Mouse (Mus musculus) kidney, adult 9 months (tissue): ENCODE results near the gene Pdk1.

Experiments used
- DNase-seq: peaks from one replicate; pipeline ENCODE4 v3.0.0; 2022

The Pdk1 gene

DNA sequence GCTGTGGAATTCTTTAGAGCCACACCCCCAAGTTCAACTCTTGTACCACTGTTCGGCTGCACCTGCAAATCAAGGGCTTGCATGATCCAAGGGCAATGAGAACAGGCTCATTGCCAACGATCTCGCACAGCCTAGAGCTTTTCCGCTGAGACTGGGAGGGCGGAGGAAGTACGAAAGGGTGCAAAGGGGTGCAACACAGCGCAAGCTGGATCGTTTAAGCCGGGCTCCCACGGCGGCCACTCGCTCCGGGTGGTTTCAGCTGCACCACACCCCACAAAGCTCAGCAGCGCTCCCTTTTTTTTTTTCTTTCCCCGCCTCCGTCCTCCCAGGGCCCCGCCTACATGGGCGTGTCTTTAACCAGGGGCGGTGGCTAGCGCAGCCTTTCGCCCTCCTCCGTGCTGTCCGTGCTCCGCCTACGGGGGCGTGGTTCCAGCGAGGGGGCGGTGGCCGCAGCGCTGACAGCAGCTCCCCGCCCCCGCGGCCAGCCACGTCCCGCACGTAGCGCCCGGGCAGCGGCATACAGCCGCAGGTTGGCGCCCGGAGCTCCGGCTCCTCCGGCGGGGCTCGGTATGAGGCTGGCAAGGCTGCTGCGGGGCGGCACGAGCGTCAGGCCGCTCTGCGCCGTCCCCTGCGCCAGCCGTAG is at the start of gene Pdk1:
Pdk1 (plus strand) TSS at position 424 of the 643 bp plus-strand sequence.
- DNase-seq = peak; percentile 99

DNA sequence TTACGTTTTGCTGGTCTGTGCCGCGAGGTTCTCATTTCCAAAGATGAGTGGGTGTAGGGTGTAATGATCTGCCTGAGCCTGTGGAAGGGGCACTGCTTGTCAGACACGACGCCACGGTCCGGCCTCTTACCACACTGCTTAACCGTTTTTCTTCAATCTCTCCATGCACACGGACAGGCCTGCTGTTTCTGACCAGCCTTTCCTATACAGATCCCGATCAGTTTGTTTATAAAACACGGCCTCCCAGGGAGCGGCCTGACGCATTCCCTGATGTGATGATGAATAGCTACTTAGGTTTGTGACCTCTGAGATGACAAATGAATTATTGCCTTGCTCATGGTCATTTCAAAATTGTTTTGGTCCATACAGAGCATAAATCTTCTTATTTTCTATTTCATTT is 48.9 kb upstream of the Pdk1 start:
- DNase-seq = no peak

DNA sequence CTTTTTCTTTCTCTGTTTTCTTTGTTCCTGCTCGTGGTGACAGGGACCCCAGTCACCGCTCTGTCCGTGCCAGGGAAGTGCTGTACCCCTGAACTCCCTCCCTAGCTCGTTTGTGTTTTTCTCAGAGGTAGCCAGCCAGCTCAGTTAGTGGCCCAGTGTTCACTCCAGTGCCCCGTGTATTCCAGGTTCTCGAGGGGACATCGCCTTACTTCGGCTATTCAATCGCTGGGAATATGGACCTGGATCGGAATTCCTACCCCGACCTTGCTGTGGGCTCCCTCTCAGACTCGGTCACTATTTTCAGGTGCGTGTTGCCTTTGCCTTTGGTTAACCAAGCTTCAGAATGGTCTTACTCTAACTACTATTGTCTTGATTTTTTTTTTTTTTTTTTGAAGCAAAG is 45.3 kb upstream of the Pdk1 start:
- DNase-seq = no peak

DNA sequence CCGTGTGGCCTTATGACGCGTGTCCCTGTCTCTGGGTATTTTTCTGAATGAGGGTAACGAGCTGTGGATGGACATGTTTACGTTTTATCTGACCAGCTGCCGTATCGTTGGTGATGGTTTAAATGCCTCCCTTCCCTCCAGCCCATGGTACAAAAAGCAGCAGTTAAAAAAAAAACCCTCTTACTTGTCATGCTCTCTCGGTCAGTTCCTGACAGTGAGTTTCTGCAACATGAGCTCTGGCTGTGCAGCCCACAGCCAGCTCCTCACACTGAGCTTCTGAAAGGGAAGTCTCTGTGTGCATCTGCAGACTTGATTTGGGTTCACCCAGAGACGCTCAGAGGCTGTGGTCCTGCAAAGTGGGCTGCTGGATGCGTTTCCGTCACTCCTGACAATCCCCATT is 44.1 kb upstream of the Pdk1 start:
- no peak for DNase-seq

DNA sequence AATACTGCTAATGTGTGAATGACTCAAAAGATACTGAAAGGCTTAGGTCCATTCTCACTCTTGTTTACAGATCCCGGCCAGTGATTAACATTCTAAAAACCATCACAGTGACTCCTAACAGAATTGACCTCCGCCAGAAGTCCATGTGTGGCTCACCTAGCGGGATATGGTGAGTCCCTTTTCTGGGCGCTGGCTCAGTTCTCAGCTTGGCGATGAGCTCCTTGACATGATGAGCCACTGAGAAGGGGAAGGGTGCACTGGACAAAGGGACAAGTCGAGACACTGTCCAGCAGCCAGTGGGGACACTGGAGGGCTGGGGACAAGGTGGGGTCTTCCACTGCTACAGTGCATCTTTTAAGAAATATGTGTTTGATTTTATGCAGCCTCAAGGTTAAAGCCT is 39.4 kb upstream of the Pdk1 start:
- DNase-seq = no peak

DNA sequence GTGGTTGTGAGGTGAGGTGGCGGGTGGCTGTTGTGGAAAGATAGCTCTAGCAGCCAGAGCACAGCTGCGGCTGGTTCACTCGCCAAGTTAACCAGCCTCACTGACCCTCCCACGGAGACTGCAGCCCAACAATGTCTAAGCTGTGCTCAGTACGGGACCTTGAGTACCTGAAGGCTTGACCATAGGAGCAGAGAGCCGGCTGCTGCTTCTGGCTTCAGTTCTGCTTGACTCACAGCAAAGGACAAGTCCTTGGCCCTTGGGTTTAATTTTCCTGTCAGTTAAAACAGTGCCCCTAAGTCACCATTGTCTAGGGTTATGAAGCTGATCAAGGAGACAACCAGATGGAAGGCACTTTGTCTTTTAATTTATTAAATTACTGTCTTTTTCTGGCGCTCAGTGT is 38.7 kb upstream of the Pdk1 start:
- no peak for DNase-seq

DNA sequence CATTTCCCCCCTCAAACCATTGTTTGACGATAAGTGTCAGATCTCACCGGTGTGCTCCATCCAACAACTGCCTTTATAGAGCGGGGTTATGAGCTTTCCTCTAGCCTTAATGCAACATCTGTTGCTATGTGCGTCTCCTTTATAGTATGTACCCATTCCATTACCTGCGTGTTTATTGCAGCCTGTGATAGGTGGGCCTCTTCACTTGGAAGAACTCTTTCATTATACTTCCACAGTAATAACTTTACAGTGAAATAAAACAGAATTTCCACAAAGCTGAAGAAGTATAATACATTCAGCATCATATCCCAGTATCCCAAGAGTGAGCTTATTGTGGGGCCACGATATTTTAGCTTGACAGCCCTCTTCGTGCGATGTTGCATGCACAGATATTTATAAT is 37.5 kb upstream of the Pdk1 start:
- DNase-seq = no peak

DNA sequence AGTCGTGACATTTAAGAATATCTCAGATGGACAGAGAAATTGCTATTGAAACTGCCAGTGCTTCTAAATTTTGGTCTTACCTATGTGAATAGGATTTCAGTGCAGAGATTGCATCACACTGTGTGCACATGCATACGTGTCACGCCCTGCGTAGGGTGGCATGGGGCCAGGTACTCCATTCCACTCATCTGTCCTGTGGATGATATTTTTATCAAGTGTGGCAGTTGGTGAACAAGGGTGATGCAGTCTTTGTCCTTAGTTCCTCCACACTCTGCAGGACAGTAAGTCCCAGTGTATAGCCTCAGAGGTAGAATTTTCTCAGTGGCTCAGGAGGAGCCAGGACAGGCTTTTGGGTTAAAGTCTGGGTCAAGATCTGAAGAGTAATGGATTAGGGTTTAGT is 36.8 kb upstream of the Pdk1 start:
- no peak for DNase-seq

DNA sequence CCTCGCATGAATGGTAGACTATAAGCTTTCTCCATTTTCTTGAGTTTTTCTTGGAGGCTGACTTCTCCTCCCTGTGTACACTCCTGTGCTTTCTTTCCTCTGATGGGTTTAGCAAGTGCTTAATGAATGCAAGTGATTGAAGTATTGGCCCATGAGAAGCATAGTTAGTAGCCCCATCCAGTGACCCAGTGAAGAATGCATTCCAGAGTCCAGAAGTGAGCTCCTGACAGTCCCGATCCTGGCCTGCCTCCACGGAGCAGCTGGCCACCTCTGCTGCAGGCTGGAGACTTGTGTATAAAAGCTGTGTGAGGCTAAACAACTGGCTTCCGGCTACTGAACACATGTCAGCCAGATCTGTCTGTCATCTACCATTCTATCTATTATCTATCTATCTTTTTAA is 35.8 kb upstream of the Pdk1 start:
- DNase-seq = peak; percentile 51

DNA sequence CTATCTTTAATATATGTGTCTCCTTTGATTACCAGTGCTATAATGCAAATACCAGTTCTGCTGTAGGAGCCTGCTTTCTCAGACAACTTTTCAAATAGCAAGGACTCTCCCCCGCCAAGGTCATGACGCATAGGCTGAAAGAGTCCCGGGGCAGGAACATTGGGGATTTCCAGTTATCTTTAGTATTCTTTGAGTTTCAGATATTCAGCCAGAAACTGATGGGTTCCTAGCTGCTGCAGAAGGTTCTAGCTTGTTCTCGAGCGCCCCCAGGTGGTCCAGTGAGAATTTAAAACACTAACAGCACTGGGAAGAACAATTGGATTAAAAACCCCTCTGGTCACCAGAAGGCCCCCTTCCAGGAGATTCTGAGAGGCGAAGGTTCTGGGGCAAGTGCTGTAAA is 35.2 kb upstream of the Pdk1 start:
- DNase-seq = peak; percentile 54

DNA sequence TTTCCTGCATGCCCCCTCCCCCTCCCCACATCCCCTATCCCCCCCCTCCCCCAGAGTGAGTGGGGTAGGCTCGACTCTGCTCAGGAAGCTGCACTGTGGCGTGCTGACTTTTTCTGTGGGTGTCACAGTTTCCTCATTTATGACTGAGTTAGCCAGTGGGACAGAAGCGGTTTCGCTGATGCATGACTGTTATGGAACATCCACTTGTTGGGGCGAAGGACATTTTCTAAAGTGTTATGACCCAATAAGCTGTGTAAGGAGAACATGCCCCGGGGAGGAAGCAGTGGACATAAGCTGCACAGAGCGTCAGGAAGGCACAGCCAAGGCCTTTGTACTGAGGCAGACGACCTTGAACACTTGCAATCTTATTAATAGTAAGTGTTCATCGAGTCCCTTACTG is 29.7 kb upstream of the Pdk1 start:
- no peak for DNase-seq

DNA sequence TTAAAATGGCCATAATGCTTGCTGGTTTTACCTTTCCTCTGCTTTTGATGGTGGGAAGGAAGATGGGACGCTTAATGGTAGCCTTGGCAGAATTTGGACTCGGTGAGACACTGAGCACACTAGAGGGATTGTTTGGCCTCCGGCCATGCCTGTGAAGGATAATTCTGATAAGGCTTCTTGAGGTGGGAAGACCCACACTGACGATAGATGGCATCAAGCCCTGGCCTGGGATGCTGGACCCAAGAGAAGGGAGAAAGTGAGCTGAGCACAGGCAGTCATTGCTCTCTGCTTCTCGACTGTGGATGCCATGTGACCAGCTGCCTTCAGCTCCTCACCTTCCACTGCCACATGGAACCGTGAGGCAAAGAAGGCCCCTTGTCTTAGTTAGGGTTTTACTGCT is 28.1 kb upstream of the Pdk1 start:
- DNase-seq = no peak

DNA sequence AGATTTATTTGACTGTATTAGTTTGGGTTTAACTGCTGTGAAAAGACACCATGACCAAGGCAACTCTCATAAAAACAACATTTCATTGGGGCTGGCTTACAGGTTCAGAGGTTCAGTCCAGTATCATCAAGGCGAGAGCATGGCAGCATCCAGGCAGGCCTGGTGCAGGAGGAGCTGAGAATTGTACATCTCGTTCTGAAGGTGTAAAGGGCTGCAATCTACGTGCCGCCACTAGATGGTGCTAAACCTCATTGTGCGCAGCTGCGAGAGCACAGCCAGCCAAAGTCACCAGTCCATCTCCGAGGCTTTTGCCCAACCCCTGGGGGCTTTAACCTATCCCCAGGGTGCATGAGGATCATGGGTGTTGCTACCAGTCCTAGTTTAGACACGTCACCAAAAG is 20.9 kb upstream of the Pdk1 start:
- peak; percentile 71 for DNase-seq

DNA sequence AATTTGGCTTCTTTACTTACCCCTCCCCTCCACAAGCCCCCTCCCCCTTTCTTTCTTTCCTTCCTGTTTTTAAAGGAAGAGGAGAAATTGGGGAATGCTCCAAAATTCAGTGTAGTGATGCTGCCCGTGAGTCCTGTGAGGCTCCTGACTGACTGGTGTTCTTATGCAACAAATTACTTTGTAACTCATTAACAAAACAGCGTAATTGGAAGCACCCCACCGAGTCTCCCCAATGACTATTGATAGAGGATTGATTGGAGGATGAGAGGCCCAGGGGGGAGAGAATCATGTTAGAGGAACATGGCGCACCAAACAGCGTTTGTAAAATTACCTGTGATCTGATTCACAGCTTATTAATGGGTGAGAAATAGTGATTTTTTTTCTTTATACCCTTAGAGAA is 17.9 kb upstream of the Pdk1 start:
- no peak for DNase-seq

DNA sequence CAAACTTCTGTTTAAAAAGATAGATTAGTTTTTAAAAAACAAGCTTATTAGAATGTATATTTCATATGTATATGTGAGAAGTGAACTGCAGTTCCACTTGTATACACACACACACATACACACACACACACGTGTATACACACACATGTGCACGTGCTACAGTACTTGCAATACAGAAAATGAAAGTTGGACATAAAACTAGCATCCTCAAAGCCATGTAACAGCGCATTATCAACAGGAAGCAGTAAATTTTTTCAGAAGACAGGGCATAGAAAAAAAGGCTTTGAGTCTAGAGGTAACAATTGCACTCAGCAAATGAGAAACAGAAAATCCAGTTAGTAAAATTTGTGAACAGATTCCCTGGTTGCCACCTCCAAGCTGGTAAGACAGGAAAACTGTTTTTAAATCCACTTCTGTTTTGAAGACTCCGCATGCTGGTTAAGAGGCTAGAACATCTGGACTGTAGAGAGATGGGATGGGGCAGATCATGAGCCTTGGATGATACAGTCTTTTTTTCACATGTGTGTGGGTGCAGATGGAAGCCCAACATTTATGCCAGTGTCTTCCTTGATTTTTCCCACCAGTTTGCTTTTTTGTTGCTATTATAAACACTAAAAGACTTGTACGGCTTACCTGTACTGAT is 9.4 kb upstream of the Pdk1 start:
- DNase-seq = peak; percentile 63

DNA sequence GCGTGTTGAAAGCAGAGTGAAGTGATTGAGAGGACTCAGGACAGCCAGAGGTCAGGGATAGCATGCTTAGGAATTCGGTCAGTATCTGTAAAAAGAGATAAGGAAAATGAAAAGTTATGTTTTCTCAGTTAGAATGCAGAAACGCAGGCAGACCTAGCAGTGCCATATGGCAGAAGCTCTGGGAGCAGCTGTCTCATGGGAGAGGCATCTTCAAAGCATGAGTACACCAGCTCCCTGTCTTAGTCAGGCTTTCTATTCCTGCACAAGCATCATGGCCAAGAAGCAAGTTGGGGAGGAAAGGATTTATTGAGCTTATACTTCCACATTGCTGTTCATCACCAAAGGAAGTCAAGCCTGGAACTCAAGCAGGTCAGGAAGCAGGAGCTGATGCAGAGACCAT is 8.0 kb upstream of the Pdk1 start:
- DNase-seq = no peak

DNA sequence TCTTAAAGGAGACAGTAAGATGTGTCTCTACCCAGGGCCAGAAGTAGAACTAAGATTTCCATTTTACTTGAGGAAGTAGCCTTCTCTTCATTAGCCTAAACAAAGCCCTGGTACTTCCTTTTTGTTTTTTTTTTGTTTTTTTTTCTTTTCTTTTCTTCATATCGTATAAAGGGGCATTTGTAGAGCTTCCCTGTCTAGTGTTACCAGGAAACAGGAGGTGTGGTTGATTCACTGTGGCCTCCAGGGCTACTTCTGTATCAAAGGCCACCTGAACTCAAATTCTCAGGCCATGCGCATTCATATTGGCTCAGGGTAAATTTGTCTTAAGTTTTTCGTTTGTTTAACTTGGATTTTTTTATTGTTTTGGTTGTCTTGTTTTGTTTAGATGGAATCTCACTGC is 7.1 kb upstream of the Pdk1 start:
- no peak for DNase-seq

DNA sequence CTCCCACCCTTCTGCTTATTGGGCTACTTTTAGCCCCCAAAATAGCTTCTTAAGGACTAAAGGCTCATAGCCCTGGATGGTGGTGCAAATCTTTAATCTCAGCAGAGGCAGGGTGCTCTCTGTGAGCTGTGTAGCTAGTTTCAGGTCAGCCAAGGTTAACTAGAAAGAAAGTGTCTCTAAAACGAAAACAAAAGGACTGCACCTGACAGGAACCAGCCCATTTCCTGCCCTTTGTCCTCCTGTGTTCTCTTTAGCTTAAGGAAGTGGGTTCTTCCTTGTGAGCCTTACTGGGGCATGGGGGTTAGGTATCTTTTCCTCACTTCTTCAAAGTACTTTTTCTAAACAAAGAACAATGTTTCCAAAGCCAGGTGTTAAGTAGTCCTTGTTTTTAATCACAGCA is 6.5 kb upstream of the Pdk1 start:
- DNase-seq = no peak

DNA sequence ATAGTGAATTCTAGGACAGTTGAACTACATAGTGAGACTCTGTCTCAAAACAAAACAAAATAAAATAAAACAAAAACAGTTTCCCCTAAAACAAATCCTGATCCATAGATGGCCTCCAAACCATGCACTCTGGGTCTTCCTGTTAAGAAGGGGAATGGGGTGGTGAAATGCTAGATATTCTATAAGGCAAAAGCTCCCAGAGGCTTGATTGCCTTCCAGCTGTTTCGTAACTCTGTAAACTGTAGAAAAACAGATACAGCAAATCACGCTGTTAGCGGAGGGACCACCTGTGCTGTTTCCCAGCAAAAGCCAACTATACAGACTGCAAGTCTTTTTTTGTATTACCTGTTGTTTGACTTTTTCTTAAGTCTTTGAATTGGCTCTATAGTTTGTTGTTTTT is 6.0 kb upstream of the Pdk1 start:
- DNase-seq = no peak

DNA sequence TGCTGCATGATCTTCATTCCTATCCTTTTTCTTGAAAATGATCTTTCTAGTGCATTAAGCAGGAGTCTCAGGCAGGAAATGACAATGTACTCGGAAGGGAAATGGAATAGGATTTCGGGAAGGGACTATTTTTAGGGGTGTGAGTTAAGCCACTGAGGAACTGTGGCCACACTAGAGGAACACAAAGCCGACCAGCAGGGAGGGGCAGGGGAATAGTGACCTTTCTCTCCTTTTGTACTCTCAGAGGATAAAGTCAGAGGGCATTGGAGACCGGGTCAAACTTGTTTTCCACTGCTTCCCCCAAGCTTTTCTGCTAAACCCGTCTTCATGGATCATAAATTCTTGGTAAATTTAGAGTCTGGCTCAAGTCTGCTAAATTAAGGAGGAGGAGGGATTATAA is 5.5 kb upstream of the Pdk1 start:
- DNase-seq = peak; percentile 81

DNA sequence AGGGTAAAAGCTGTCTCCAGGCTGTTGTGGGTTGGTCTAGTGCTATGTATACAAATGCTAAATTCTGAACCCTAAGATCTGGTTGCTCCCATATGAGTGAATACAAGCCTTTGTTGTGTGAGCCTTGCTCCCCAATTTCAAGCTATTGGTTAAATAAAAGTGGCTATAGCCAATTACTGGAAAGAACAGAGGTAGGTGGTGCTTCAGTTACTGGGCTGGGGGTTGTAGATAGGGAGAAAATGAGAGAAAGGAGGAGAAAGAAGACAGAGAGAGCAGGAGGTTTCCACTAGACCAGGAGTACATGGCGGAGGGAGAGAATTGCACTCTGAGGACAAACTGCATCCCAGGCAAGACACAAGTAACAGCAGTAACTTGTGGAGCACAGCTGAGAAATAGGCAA is 4.8 kb upstream of the Pdk1 start:
- DNase-seq = no peak

DNA sequence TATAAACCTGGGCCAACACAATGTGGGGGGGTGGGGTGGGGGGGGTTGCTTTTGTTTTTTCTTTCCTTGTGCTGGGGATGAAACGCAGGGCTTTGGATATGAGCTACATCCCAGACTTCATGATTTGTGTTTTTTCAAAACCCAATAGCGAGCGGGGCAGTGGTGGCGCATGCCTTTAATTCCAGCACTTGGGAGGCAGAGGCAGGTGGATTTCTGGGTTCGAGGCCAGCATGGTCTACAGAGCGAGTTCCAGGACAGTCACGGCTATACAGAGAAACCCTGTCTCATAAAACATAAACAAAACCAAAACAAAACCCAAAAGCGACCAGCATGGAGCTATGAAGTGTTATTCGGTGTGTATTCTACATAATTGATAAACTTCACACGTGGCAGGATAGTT is 883 bp upstream of the Pdk1 start:
- no peak for DNase-seq

DNA sequence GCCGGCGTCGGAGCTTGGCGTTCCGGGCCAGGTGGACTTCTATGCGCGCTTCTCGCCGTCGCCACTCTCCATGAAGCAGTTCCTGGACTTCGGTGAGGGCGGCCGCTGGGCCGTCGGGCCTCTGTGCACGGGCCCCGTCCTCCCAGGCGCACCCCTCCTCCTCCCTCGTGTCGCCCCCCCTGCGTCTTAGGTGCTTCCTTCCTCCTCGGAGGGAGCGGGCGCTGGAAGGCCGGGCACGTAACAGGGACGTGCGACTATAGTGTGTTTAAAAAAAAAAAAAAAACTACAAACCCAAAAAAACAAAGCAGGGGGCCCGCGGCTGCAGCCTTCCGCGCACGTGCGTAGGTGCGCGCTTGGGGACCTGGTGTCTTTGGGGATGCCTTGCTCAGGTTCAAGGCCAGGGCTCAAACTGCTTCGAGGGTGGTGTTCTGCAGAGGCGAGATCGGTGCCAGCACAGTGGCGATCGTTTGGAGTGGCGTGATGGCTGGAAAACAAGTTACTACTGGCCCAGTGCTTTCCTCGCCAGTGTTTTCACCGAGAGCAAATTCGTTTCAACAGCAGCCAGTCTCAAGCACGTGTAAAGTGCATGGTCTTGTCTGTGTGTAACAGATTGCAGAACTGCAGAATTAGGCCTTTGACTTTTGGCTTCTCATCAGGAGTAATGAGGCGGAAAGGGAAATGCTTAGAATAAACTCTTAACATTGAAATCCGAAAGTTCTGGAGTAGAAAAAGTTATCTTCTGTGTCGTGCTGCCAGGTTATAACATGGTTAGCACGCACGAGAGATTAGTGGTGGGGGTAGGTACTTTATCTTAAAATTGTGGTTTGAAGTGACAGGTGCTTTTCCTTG is 674 bp downstream of the Pdk1 start:
- peak; percentile 80 for DNase-seq

DNA sequence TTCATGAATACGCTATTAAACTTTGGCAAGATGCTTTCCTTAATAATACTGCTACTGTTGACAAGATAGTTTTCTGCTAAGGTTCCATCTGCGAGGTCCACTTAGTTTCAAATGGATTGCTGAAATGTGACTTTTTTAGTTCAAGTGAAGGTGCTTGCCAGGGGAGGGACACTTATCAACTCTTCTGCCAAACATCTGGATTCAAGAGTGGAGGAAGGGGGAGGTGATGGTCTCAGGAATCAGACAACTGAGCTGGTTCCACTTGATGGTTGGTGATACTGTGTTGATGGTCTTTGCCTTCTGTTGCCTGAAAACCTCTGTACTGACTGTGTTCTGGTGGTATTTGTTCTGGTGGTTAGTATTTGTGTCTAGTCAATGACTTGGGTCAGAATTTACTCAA is 1.4 kb downstream of the Pdk1 start:
- DNase-seq = no peak
